Mouse (Mus musculus): Measurements from ENCODE around the gene Ctdspl. TPM values are rescaled to one million over a fixed set of nuclear protein-coding genes. Genes with fewer than 3 reads are reported as not detected.

The Ctdspl gene
- polyA plus RNA-seq, 1 experiment from 2014 or later = 6.6 TPM

GRCm38 (mm10) chr9:118958802-118959201, 32.5 kb downstream of the Ctdspl start:
- DNase-seq (ENCODE audit: low spot score) = no peak
- H3K4me1 ChIP-seq = peaks cover 10% of the 10 kb centered on the region; the same call in 1 of the 2 replicates
- WGBS = 87% methylated on average over 7 of the region's 7 CpGs
- no peak overlapping the region for H3K4me3 ChIP-seq
- no peak overlapping the region for H3K27ac ChIP-seq (replicated peaks)
- H3K9me3 ChIP-seq (replicated peaks) = no peaks in the 10 kb centered on the region
- H3K36me3 ChIP-seq = no peaks in the 10 kb centered on the region
- H3K27me3 ChIP-seq (ENCODE audit: low read depth, poor library complexity, severe bottlenecking) = no peaks in the 10 kb centered on the region

- H3K4me1 ChIP-seq = peaks cover 17% of the 10 kb centered on the region
- WGBS = 70% methylated on average over 16 of the region's 16 CpGs
- no peak overlapping the region for H3K27ac ChIP-seq (replicated peaks)
- DNase-seq (ENCODE audit: low spot score) = peak; percentile 46
- H3K9me3 ChIP-seq (replicated peaks) = no peaks in the 10 kb centered on the region
- no peaks in the 10 kb centered on the region for H3K36me3 ChIP-seq
- H3K27me3 ChIP-seq (ENCODE audit: low read depth, poor library complexity, severe bottlenecking) = no peaks in the 10 kb centered on the region
- no peak overlapping the region for H3K4me3 ChIP-seq
Measured at GRCm38 (mm10) chr9:118960415-118961091, 34.3 kb downstream of the Ctdspl start.

GRCm38 (mm10) chr9:118963149-118963548, 36.9 kb downstream of the Ctdspl start:
- Histone ChIP-seq H3K27ac (replicated peaks) (no peak overlapping the region), H3K4me3 (no peak overlapping the region), H3K36me3 (peaks cover 5% of the 10 kb centered on the region; the same call in 1 of the 2 replicates), H3K9me3 (replicated peaks) (peaks cover 3% of the 10 kb centered on the region; the same call in 1 of the 2 replicates), H3K27me3 (ENCODE audit: low read depth, poor library complexity, severe bottlenecking) (no peaks in the 10 kb centered on the region), H3K4me1 (peaks cover 17% of the 10 kb centered on the region)
- WGBS = 87% methylated on average over 9 of the region's 9 CpGs
- DNase-seq (ENCODE audit: low spot score) = no peak

- 81% methylated on average over 18 of the region's 18 CpGs for WGBS
- DNase-seq (ENCODE audit: low spot score) = no peak
- Histone ChIP-seq H3K27me3 (ENCODE audit: low read depth, poor library complexity, severe bottlenecking) (no peaks in the 10 kb centered on the region), H3K9me3 (replicated peaks) (peaks cover 3% of the 10 kb centered on the region; the same call in 1 of the 2 replicates), H3K27ac (replicated peaks) (no peak overlapping the region), H3K4me3 (no peak overlapping the region), H3K4me1 (peaks cover 17% of the 10 kb centered on the region), H3K36me3 (peaks cover 5% of the 10 kb centered on the region; the same call in 1 of the 2 replicates)
Measured at GRCm38 (mm10) chr9:118964263-118965034, 38.2 kb downstream of the Ctdspl start.

- peaks cover 3% of the 10 kb centered on the region; the same call in 1 of the 2 replicates for H3K9me3 ChIP-seq (replicated peaks)
- 91% methylated on average over 4 of the region's 4 CpGs for whole genome bisulfite sequencing
- H3K4me3 ChIP-seq = no peak overlapping the region
Measured at GRCm38 (mm10) chr9:118969810-118970209, 43.6 kb downstream of the Ctdspl start.

GRCm38 (mm10) chr9:118973028-118973427, 46.8 kb downstream of the Ctdspl start:
- H3K27ac ChIP-seq (replicated peaks) = no peak overlapping the region
- no peak for DNase-seq (ENCODE audit: low spot score)
- 84% methylated on average over 7 of the region's 7 CpGs for WGBS

More at GRCm38 (mm10) chr9:118969810-118970209, 43.6 kb downstream of the Ctdspl start:
- DNase-seq (ENCODE audit: low spot score) = no peak
- H3K27ac ChIP-seq (replicated peaks) = no peak overlapping the region
- peaks cover 10% of the 10 kb centered on the region; the same call in 1 of the 2 replicates for H3K36me3 ChIP-seq
- H3K27me3 ChIP-seq (ENCODE audit: low read depth, poor library complexity, severe bottlenecking) = no peaks in the 10 kb centered on the region
- peaks cover 15% of the 10 kb centered on the region for H3K4me1 ChIP-seq

GRCm38 (mm10) chr9:118973566-118973965, 47.3 kb downstream of the Ctdspl start:
- Histone ChIP-seq H3K27ac (replicated peaks) (no peak overlapping the region; the same call in 1 of the 2 replicates), H3K4me3 (no peak overlapping the region), H3K36me3 (peaks cover 9% of the 10 kb centered on the region; the same call in 1 of the 2 replicates), H3K4me1 (peaks cover 29% of the 10 kb centered on the region), H3K27me3 (ENCODE audit: low read depth, poor library complexity, severe bottlenecking) (no peaks in the 10 kb centered on the region), H3K9me3 (replicated peaks) (no peaks in the 10 kb centered on the region)
- no peak for DNase-seq (ENCODE audit: low spot score)
- WGBS = 87% methylated on average over 5 of the region's 5 CpGs

More at GRCm38 (mm10) chr9:118973028-118973427, 46.8 kb downstream of the Ctdspl start:
- H3K36me3 ChIP-seq = peaks cover 9% of the 10 kb centered on the region; the same call in 1 of the 2 replicates
- no peaks in the 10 kb centered on the region for H3K27me3 ChIP-seq (ENCODE audit: low read depth, poor library complexity, severe bottlenecking)
- no peaks in the 10 kb centered on the region for H3K9me3 ChIP-seq (replicated peaks)
- peaks cover 29% of the 10 kb centered on the region for H3K4me1 ChIP-seq
- H3K4me3 ChIP-seq = no peak overlapping the region

- H3K4me3 ChIP-seq = no peak overlapping the region
- WGBS = 65% methylated on average over 5 of the region's 5 CpGs
- H3K27me3 ChIP-seq (ENCODE audit: low read depth, poor library complexity, severe bottlenecking) = no peaks in the 10 kb centered on the region
- peaks cover 9% of the 10 kb centered on the region; the same call in 1 of the 2 replicates for H3K36me3 ChIP-seq
- H3K27ac ChIP-seq (replicated peaks) = peak overlapping the region; percentile 70; the same call in 1 of the 2 replicates
- DNase-seq (ENCODE audit: low spot score) = no peak
- no peaks in the 10 kb centered on the region for H3K9me3 ChIP-seq (replicated peaks)
- H3K4me1 ChIP-seq = peaks cover 29% of the 10 kb centered on the region
Measured at GRCm38 (mm10) chr9:118974148-118974547, 47.9 kb downstream of the Ctdspl start.

- Histone ChIP-seq H3K4me3 (no peak overlapping the region), H3K36me3 (peaks cover 7% of the 10 kb centered on the region; the same call in 1 of the 2 replicates), H3K4me1 (peaks cover 40% of the 10 kb centered on the region), H3K27ac (replicated peaks) (no peak overlapping the region; the same call in 1 of the 2 replicates), H3K9me3 (replicated peaks) (no peaks in the 10 kb centered on the region), H3K27me3 (ENCODE audit: low read depth, poor library complexity, severe bottlenecking) (no peaks in the 10 kb centered on the region)
- no peak for DNase-seq (ENCODE audit: low spot score)
- 65% methylated on average over 11 of the region's 11 CpGs for WGBS
Measured at GRCm38 (mm10) chr9:118975211-118975671, 49.0 kb downstream of the Ctdspl start.

- H3K4me3 ChIP-seq = no peak overlapping the region
- peaks cover 4% of the 10 kb centered on the region; the same call in 1 of the 2 replicates for H3K36me3 ChIP-seq
- no peak for DNase-seq (ENCODE audit: low spot score)
- H3K27ac ChIP-seq (replicated peaks) = no peak overlapping the region; the same call in 1 of the 2 replicates
- H3K27me3 ChIP-seq (ENCODE audit: low read depth, poor library complexity, severe bottlenecking) = no peaks in the 10 kb centered on the region
- H3K9me3 ChIP-seq (replicated peaks) = no peaks in the 10 kb centered on the region
- 63% methylated on average over 9 of the region's 9 CpGs for WGBS
- peaks cover 46% of the 10 kb centered on the region for H3K4me1 ChIP-seq
Measured at GRCm38 (mm10) chr9:118975758-118976157, 49.5 kb downstream of the Ctdspl start.

GRCm38 (mm10) chr9:118976561-118976960, 50.3 kb downstream of the Ctdspl start:
- H3K36me3 ChIP-seq = peaks cover 4% of the 10 kb centered on the region; the same call in 1 of the 2 replicates
- no peak overlapping the region for H3K27ac ChIP-seq (replicated peaks)
- WGBS = 87% methylated on average over 7 of the region's 7 CpGs
- peaks cover 47% of the 10 kb centered on the region for H3K4me1 ChIP-seq
- H3K9me3 ChIP-seq (replicated peaks) = no peaks in the 10 kb centered on the region
- no peak for DNase-seq (ENCODE audit: low spot score)
- no peak overlapping the region for H3K4me3 ChIP-seq
- no peaks in the 10 kb centered on the region for H3K27me3 ChIP-seq (ENCODE audit: low read depth, poor library complexity, severe bottlenecking)

- no peak for DNase-seq (ENCODE audit: low spot score)
- WGBS = 96% methylated on average over 7 of the region's 7 CpGs
Measured at GRCm38 (mm10) chr9:118977425-118977824, 51.2 kb downstream of the Ctdspl start.

More at GRCm38 (mm10) chr9:118977425-118977824, 51.2 kb downstream of the Ctdspl start:
- Histone ChIP-seq H3K27ac (replicated peaks) (no peak overlapping the region), H3K36me3 (peaks cover 4% of the 10 kb centered on the region; the same call in 1 of the 2 replicates), H3K4me1 (peaks cover 47% of the 10 kb centered on the region), H3K27me3 (ENCODE audit: low read depth, poor library complexity, severe bottlenecking) (no peaks in the 10 kb centered on the region), H3K9me3 (replicated peaks) (no peaks in the 10 kb centered on the region), H3K4me3 (no peak overlapping the region)

Measured in midbrain, embryonic 10.5 days (tissue).